Mouse (Mus musculus): Measurements from ENCODE around the gene Rybp. TPM values are rescaled to one million over a fixed set of nuclear protein-coding genes. Genes with fewer than 3 reads are reported as not detected.

The Rybp gene
- total RNA-seq, 2 experiments from 2014 or later = 12.5 to 14.0 TPM

DNA sequence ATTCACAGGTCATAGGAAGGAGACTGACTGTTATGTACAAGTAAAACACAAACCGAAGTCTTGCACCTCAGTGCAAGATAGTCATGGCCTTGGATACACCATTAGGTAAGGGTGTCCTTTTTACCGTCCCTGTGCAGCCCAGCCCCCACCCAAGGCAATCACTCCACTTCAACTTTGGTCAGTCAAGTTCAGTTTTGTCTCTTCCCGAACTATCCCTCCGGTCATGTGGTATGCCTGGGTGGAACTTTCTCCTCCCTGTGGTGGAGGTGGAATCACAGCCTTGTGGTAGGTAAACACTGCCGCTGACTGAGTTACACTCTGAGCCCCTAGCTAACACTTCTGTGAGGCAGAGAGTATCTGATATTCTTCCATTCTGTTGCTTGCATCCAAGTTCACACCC, 1.8 kb upstream of the Rybp start:
- DNase-seq (ENCODE audit: low spot score) = no peak
- intact Hi-C loops (cut with DNase I) = loop anchor here (5.0 to 10.0 kb wide), 6 partner anchors 127 to 546 kb away; partner anchors contain the start of gene Ppp4r2

DNA sequence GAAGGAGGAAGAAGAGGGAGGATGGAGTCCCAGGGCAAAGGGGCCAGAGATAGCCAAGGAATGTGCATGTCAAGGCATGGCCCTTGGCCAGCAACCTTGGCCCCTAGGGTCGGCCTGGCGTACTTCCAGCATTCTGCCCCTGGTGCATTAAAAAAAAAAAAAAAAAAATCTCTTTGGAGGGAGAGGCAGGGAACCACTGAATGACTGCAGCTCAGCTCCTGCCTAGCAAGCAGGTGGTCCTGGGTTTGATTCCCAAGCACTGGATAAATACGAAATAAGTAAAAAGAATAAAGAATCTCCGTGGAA, 1.4 kb upstream of the Rybp start:
- intact Hi-C loops (cut with DNase I) = loop anchor here (5.0 to 10.0 kb wide), 6 partner anchors 126 to 546 kb away; partner anchors contain the start of gene Ppp4r2
- no peak for DNase-seq (ENCODE audit: low spot score)

DNA sequence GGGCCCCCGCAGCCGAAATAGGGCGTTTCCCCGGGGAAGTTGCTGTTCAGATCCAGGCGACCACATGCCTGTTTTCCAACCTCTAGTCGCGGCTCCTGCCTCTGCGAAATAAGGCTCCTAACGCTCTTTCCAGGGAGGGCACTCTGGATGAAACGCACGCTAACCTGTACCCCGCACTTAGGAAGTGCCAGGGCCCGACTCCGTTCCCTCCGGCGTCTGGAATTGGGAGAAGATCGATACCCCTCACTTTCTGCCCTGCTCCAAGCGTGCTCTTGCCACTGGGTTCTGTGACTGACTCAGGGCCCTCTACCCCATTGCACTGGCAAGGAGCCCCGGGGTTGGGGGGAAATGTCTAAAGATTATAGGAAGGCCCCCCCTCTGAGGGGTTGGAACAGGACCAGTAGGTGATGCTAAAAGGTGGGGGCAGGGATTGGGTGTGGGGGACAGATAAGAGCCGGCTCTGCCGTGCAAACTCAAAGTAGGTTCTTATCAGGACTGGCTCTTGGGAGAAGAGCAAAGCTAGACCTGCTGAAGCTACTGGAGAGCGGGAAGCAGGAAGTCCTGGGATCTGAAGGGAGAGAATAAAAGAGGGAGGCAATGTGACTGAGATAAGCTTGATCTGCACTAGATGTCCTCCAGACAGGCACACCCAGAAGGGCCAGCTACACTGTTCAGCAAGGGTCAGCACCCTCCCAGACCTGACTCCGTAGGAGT, 888 bp upstream of the Rybp start:
- intact Hi-C loops (cut with DNase I) = loop anchor here (5.0 to 10.0 kb wide), 6 partner anchors 126 to 547 kb away; partner anchors contain the start of gene Ppp4r2
- peak; percentile 4 for DNase-seq (ENCODE audit: low spot score)

DNA sequence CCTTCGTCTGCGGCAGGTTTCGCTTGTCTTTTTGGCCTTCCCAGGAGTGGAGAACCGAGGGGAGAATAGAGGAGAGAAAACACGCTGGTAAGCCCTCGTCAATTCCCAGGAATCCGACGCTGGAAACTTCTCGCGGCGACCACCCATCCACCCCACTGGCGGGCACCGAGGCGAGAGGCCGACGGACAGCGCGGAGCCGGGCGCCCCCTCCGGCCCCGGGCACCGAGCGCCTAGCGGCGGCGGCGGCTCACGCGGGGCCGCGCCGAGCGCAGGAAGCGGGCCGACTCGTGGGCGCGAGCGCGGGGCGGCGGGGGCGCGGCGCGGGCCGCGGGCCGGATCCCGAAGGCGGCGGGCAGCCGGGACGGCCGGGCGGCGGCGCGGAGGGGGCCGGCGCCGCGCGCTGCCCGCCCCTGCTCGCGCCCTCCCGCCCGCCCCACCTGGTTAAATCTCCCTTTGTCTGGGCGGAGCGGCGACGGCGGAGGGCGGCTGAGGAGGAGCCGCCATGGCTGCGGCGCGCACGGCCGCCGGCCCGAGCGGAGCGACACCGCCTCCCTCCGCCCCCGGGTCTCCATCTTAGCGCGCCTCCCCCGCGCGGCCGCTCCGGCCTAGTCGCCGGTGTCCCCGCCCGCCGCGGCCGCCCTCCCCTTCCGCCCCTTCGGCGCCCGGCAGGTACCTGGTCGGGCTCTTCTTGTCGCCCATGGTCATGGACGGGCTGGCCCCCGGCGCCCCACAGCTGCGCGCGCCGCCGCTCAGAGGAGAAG, 532 bp downstream of the Rybp start:
- peak; percentile 53 for DNase-seq (ENCODE audit: low spot score)

DNA sequence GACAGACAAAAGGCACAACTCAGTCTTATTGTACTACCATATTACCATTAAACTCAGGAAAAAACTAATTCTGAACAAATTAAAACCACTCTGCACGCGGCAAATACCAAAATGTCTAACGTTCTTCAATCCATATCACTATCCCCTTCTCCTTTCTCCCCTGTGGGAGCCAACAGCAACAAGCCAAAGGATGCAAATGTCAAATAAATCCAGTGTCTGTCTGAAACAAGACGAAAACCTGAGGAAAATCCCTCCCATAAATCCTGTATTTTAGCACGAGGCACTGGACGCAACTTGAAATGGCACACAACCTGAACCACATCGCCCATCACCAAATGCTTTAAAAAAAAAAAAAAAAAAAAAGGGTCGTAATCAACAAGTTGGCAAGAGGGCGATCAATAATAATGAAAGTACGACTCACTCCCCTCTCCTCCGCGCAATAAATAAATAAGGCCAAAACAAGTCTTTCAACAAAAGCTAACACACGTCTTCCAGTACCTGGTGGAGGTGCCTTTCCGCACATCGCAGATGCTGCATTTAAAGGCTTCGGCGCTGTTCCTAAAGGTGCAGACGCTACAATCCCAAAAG, 1.2 kb downstream of the Rybp start:
- DNase-seq (ENCODE audit: low spot score) = no peak
- intact Hi-C loops (cut with DNase I) = loop anchor here (5.0 to 10.0 kb wide), 6 partner anchors 124 to 549 kb away; partner anchors contain the start of gene Ppp4r2

More for the DNA sequence above, 532 bp downstream of the Rybp start:
- intact Hi-C loops (cut with DNase I) = loop anchor here (5.0 to 10.0 kb wide), 6 partner anchors 124 to 548 kb away; partner anchors contain the start of gene Ppp4r2

DNA sequence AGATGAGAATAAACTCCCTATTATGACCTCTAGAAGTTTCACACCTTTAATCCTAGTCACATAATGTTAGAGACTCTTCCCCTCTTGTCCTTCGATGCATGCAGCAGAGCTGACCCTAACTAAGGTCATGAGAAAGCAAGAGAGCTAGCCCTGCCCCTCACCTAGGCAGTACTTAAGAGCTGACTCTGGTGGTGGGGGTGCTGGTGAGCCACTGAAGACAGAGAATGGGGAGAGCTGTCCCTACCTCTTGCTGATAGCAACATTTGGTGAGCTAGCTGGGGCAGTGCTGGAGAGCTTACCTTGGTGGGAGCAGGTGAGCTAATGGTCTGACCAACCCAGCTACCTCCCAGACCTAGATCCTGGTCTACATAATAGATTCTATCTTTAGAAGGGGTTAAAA, 8.4 kb downstream of the Rybp start:
- intact Hi-C loops (cut with DNase I) = no loop called here
- no peak for DNase-seq (ENCODE audit: low spot score)

DNA sequence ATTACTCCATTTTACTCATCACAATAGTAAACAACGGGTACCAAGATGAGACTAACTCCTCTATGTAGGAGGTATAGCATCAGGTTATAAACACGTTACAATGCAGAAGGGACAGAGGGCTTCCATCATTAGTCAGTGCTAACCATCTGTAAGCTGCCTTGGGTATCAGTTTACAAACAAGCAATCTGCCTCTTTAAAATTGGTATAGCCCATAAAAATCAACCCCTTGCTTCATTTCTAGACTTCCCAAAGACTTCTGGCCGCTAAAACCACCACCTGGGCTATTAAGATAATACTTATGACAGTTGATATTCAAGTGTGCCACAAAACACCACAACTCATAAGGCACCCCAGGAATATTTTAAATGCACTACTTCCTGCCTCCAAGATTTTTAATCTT, 10.9 kb downstream of the Rybp start:
- intact Hi-C loops (cut with DNase I) = no loop called here
- no peak for DNase-seq (ENCODE audit: low spot score)

DNA sequence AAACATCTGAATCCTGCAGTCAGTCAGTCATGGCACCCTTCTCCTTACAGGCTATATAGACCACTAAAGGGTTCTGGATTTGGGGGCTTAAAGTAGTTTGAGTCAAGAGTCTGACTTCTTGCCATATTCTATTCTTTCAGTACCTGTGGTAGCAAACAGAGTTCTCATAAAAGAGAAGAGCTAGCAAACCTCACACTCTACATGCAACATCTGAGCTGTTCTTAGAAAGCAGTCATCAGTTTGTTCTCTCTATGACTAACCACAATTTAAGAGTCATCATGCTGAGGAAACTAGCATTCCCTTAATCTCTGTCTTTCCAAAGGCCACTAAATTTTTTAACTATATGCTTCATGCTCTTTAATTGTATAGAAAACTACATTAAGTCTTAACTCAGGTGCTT, 11.6 kb downstream of the Rybp start:
- no peak for DNase-seq (ENCODE audit: low spot score)
- intact Hi-C loops (cut with DNase I) = no loop called here

DNA sequence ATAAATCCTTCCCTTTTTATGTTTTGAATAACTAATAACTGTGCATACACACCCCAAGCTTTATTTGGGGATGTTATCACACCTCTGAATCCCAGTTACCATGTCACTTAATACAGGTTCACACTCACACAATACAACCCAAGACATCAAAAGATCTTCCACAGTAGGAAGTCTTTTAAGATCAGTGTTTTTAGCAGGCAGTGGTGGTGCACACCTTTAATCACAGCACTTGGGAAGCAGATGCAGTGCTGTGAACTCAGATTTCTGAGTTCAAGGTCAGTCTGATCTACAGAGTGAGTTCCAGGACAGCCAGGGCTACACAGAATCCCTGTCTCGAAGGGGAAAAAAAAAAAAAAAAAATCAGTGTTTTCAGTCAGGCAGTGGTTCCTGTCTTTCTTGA, 13.7 kb downstream of the Rybp start:
- no peak for DNase-seq (ENCODE audit: low spot score)
- intact Hi-C loops (cut with DNase I) = no loop called here

DNA sequence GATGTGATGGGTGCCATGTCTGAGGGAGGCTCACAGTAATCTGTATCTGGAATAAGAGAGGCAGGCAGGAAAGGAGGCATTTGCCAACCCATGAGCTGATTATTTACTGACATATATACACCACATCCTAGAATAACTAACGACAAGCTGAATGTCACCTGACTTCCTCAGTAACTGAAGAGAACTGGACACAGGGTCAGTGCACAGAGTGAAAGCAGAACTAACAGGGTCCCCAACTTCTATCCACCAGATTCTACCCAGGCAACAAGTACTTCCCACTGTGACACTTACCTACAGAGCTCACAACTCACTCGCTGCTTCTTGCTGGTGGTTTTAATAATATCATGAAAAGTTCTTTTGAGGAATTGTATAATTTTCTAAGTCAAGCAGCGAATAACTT, 15.3 kb downstream of the Rybp start:
- DNase-seq (ENCODE audit: low spot score) = no peak
- intact Hi-C loops (cut with DNase I) = no loop called here

DNA sequence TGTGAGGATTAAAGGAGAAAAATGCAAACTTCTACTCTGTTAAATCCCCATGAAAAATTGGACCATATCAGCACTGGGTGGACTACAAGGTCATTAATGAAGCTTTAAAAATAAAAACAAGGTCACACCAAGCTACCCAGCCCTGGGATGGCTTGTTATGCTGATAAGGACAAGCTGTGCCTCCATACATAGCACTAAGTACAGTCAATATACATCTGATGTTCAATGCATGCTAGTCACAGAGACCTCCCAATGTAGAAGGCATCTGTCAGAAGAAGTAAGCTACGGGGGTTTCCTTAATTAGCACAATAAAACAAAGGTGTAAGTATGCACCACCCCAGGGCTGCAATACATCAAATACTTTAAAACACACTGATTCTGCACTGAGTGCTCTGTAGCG, 16.5 kb downstream of the Rybp start:
- DNase-seq (ENCODE audit: low spot score) = no peak

DNA sequence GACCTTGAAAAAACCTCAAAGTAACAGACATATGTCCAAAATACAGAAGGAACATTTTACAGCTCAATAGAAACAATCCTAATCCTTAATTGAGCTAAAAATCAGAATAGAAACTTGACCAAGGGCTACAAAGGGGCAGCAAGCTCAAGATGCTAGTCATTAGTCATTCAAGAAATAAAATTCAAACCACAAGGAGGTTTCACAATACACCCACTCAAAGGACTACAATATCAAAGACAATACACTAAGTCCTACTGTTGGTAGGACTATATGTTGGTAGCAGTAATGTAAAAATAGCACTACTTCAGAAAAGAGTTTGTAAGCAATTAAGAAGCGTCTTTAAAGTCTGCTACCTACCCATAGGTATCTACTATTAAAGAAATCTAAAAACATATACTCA, 27.7 kb downstream of the Rybp start:
- intact Hi-C loops (cut with DNase I) = no loop called here
- DNase-seq (ENCODE audit: low spot score) = no peak

More for the DNA sequence above, 16.5 kb downstream of the Rybp start:
- intact Hi-C loops (cut with DNase I) = no loop called here

DNA sequence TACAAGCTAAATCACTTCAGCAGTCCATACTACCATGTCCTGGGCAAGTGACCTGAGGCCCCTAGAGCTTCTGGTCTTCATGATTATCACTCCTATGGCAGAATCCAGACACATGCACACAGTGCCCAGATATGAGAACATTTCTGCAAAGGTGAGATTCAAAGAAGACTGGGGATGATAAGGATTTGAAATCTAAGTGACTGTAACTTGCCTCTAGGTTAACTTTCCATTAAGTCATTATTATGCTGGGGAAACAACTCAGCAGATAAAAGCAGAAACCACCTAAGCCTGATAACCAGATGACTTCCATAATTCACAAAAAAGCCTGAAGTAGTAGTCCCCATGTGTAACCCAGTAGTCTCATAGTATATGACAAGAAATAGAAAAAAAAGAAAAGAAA, 29.0 kb downstream of the Rybp start:
- no peak for DNase-seq (ENCODE audit: low spot score)
- intact Hi-C loops (cut with DNase I) = no loop called here

DNA sequence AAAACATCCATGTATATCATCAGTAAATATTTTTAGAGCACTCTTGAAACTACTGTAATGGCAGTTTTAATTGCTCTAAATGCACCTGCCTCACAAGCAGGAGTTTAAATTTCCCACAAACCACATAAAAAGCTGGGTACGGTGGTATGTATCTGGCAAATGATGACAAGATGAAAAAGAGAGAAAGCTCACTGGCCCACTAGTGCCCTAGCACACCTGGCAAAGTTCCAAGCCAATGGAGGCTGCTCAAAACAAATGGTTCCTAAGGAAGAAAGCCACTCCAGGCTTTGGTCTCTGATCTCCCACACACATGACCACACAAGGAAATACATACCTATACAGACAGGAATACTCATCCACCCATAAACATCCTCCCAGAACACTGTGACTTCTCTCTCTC, 31.9 kb downstream of the Rybp start:
- no peak for DNase-seq (ENCODE audit: low spot score)
- intact Hi-C loops (cut with DNase I) = no loop called here

DNA sequence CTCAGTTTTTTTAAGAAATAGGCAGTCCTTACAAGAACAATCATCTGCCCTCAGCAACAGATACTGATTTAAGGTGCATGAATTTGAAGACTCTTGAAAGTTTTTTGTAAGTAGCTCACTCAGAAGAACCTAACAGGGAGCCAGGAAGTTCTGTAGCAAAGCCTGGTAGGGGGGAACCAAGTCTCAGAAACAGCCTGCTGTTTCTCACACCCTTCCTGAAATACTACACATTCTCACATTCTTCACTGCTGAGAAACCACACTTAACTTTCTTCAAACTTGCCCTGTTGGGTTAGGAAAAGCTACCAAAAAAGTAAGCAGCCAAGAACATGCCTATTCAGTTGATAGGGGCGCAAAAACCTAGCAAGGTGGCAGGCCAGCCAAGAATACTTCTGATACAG, 32.6 kb downstream of the Rybp start:
- intact Hi-C loops (cut with DNase I) = no loop called here
- no peak for DNase-seq (ENCODE audit: low spot score)

DNA sequence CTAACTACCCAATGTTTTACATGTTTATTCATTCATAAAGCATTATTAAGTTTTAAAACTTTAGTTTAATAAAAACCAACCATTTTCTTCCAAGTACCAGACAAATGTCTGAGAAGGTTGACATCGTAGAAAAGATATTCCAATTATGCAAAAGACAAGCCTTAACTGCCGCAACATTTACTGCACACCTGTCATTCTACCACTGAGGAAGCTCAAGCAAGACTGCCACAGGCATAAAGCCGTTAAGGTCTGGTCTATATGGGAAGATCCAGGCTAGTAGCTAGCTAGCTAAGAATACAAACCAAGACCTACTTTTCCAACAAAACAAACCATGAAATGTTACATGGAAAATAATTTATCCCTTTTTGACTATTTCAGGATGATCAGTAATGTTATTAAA, 42.8 kb downstream of the Rybp start:
- intact Hi-C loops (cut with DNase I) = no loop called here
- DNase-seq (ENCODE audit: low spot score) = no peak

DNA sequence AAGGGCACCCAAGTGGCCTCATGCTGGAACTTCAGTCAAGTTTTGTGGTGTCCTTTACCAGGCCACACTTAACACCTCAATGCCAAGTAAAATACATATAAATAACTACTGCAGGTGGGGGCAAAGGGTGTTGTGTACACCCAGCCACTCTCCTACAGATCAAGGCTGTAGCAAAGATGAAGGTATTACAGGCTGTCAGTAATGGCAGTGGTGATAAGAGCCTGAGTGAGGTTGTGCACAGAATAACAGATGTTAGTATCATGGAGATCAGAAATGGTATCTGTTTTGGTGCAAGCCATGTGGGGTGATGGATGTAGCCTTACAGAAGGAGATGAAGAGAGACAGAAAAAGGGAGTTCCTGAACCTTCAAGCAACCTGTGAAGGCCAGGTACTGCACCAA, 52.2 kb downstream of the Rybp start:
- DNase-seq (ENCODE audit: low spot score) = no peak
- intact Hi-C loops (cut with DNase I) = no loop called here

DNA sequence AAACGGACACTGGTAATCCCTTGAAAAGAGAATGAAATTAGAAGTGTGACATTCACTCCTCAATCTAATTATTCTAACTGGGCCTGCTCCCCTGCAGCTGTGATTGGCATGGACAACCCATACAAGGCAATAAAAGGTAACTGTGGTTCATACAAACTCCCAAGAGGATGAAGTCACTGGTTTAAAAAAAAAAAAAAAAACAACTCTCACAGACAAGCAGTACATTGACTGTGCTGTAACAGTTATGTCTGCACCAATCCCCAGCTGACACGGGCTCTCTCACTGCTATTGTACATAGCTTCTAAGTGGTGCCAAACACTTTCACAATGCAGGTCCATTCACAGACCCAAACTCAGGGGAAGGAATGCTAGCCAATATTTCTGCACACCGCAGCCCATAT, 53.8 kb downstream of the Rybp start:
- intact Hi-C loops (cut with DNase I) = no loop called here
- DNase-seq (ENCODE audit: low spot score) = no peak

DNA sequence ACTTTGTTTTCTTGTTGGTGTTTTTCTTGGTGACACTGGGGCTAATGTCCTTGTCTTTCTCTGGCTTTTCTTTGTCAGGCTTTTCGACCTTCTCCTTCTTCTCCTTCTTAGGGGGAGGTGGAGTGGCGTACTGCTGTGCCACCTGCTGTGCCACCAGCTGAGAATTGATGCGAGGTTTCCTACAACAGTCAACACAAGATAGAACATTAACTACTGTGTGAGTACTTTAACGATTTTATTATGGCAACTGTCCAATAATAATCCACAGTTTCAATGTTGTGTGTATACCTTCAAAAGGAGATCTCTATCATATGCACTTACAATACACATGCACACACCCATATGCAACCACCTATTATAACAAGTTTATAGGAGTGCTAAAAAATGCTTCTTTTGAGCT, 54.2 kb downstream of the Rybp start:
- intact Hi-C loops (cut with DNase I) = no loop called here
- DNase-seq (ENCODE audit: low spot score) = no peak

DNA sequence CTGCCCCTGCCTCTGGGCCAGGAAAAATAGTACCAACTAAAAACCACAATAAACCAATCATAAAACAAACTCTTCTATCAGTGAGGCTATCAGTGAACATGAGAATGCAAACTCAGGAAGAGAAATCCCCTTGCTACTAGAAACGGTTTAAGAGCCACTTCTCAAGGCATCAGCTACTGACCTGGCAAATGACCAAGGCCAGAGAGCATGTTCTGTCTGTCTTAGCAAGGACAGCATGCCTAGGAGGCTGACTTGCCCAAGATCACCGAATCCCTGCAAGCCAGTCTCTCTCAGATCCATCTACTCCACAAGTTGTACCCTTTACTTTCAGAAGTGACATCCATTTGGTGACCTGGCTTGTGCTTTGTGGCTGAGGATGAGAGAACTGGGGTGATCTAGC, 61.1 kb downstream of the Rybp start:
- DNase-seq (ENCODE audit: low spot score) = no peak
- intact Hi-C loops (cut with DNase I) = no loop called here

DNA sequence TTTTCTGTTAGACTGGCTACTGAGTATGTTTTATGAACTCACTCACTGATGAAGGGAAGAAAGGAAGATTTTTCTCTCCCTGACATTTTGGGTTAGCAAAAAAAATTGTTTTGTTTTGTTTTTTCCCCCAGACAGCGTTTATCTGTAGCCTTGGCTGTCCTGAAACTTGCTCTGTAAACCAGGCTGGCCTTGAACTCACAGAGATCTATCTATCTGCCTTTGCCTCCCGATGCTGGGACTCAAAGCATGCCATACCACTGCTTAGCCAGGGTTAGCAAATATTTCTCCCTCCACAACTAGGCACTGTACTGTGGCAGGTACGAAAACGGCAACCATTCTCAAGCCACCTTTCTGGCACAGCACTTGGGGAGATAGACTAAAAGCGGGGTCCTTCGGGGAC, 63.4 kb downstream of the Rybp start:
- intact Hi-C loops (cut with DNase I) = no loop called here
- DNase-seq (ENCODE audit: low spot score) = no peak

Data from heart, postnatal 25 days (tissue).